Mouse (Mus musculus): ENCODE results near the gene Cacna2d2. TPM values are rescaled to one million over a fixed set of nuclear protein-coding genes. Genes with fewer than 3 reads are reported as not detected.

Gene Cacna2d2
- polyA plus RNA-seq, 1 experiment from 2014 or later, result 9.8 TPM

- ATAC-seq (ENCODE audit: low FRiP score), result peak; percentile 62
- Histone ChIP-seq H3K36me3 (peaks cover 4% of the 10 kb centered on the region; the same call in 1 of the 2 replicates), H3K27me3 (replicated peaks) (peaks cover 34% of the 10 kb centered on the region), H3K9ac (replicated peaks) (no peak overlapping the region), H3K4me1 (peaks cover 22% of the 10 kb centered on the region), H3K4me3 (replicated peaks) (peak overlapping the region; percentile 30), H3K9me3 (replicated peaks) (no peaks in the 10 kb centered on the region), H3K4me2 (peak overlapping the region; percentile 56), H3K27ac (replicated peaks) (0 out of 2 replicates have a peak overlapping the region, but pooled peaks have one; percentile 2)
- whole genome bisulfite sequencing, result 9% methylated on average over 39 of the region's 44 CpGs
Observed at GRCm38 (mm10) chr9:107526198-107527026, 127.0 kb downstream of the Cacna2d2 start.

- peaks cover 42% of the 10 kb centered on the region for H3K4me1 ChIP-seq
- peaks cover 14% of the 10 kb centered on the region for H3K36me3 ChIP-seq
- H3K9ac ChIP-seq (replicated peaks), result peak within 1 kb of the TSS; percentile 86
- no peaks in the 10 kb centered on the region for H3K9me3 ChIP-seq (replicated peaks)
- ATAC-seq (ENCODE audit: low FRiP score), result peak; percentile 97
- H3K4me3 ChIP-seq (replicated peaks), result peak within 1 kb of the TSS; percentile 89
- peak within 1 kb of the TSS; percentile 80 for H3K27ac ChIP-seq (replicated peaks)
- under 1% methylated on average over 48 of the region's 48 CpGs for WGBS
- no peaks in the 10 kb centered on the region for H3K27me3 ChIP-seq (replicated peaks)
- H3K4me2 ChIP-seq, result peak within 1 kb of the TSS; percentile 95
Observed at GRCm38 (mm10) chr9:107533791-107534407, 134.5 kb downstream of the Cacna2d2 start, which contains the start of gene Tmem115. Gene Tmem115, plus strand, starts transcription at chr9:107533945.

- peak; percentile 20 for ATAC-seq (ENCODE audit: low FRiP score)
- Histone ChIP-seq H3K27ac (replicated peaks) (peak overlapping the region; percentile 80), H3K36me3 (peaks cover 21% of the 10 kb centered on the region), H3K27me3 (replicated peaks) (no peaks in the 10 kb centered on the region), H3K9ac (replicated peaks) (peak overlapping the region; percentile 86), H3K9me3 (replicated peaks) (no peaks in the 10 kb centered on the region), H3K4me1 (peaks cover 42% of the 10 kb centered on the region), H3K4me2 (peak overlapping the region; percentile 95), H3K4me3 (replicated peaks) (peak overlapping the region; percentile 89)
- WGBS, result under 1% methylated on average over 40 of the region's 40 CpGs
Observed at GRCm38 (mm10) chr9:107534408-107535202, 135.2 kb downstream of the Cacna2d2 start.

GRCm38 (mm10) chr9:107538231-107538630 lies 138.8 kb downstream of the Cacna2d2 start:
- no peak for ATAC-seq (ENCODE audit: low FRiP score)
- Histone ChIP-seq H3K4me3 (replicated peaks) (no peak overlapping the region), H3K9ac (replicated peaks) (no peak overlapping the region), H3K27me3 (replicated peaks) (no peaks in the 10 kb centered on the region), H3K4me1 (peaks cover 68% of the 10 kb centered on the region), H3K36me3 (peaks cover 28% of the 10 kb centered on the region), H3K9me3 (replicated peaks) (no peaks in the 10 kb centered on the region), H3K4me2 (no peak overlapping the region), H3K27ac (replicated peaks) (no peak overlapping the region)
- 95% methylated on average over 7 of the region's 7 CpGs for WGBS

GRCm38 (mm10) chr9:107538711-107539110 lies 139.3 kb downstream of the Cacna2d2 start:
- H3K4me3 ChIP-seq (replicated peaks), result no peak overlapping the region
- H3K9ac ChIP-seq (replicated peaks), result no peak overlapping the region
- peaks cover 32% of the 10 kb centered on the region for H3K36me3 ChIP-seq
- no peak overlapping the region for H3K27ac ChIP-seq (replicated peaks)
- no peak overlapping the region for H3K4me2 ChIP-seq
- 94% methylated on average over 3 of the region's 3 CpGs for WGBS
- H3K4me1 ChIP-seq, result peaks cover 67% of the 10 kb centered on the region
- no peak for ATAC-seq (ENCODE audit: low FRiP score)
- no peaks in the 10 kb centered on the region for H3K27me3 ChIP-seq (replicated peaks)
- no peaks in the 10 kb centered on the region for H3K9me3 ChIP-seq (replicated peaks)

- Histone ChIP-seq H3K4me1 (peaks cover 65% of the 10 kb centered on the region), H3K9ac (replicated peaks) (no peak overlapping the region), H3K4me3 (replicated peaks) (no peak overlapping the region), H3K27me3 (replicated peaks) (no peaks in the 10 kb centered on the region), H3K36me3 (peaks cover 45% of the 10 kb centered on the region), H3K9me3 (replicated peaks) (no peaks in the 10 kb centered on the region), H3K4me2 (peak overlapping the region; percentile 80; the same call in 1 of the 2 replicates), H3K27ac (replicated peaks) (no peak overlapping the region)
- ATAC-seq (ENCODE audit: low FRiP score), result no peak
- WGBS, result 95% methylated on average over 8 of the region's 8 CpGs
Observed at GRCm38 (mm10) chr9:107539940-107540339, 140.5 kb downstream of the Cacna2d2 start.

- Histone ChIP-seq H3K9ac (replicated peaks) (no peak overlapping the region), H3K9me3 (replicated peaks) (no peaks in the 10 kb centered on the region), H3K4me3 (replicated peaks) (peak overlapping the region; percentile 63), H3K27me3 (replicated peaks) (no peaks in the 10 kb centered on the region), H3K4me2 (peak overlapping the region; percentile 80), H3K27ac (replicated peaks) (no peak overlapping the region), H3K36me3 (peaks cover 45% of the 10 kb centered on the region), H3K4me1 (peaks cover 60% of the 10 kb centered on the region)
- ATAC-seq (ENCODE audit: low FRiP score), result no peak
- WGBS, result 72% methylated on average over 4 of the region's 4 CpGs
Observed at GRCm38 (mm10) chr9:107540420-107540819, 141.0 kb downstream of the Cacna2d2 start.

- peak overlapping the region; percentile 82; the same call in 1 of the 2 replicates for H3K27ac ChIP-seq (replicated peaks)
- no peak for ATAC-seq (ENCODE audit: low FRiP score)
- no peaks in the 10 kb centered on the region for H3K9me3 ChIP-seq (replicated peaks)
- H3K27me3 ChIP-seq (replicated peaks), result no peaks in the 10 kb centered on the region
- H3K4me1 ChIP-seq, result peaks cover 57% of the 10 kb centered on the region
- 33% methylated on average over 10 of the region's 10 CpGs for WGBS
- H3K9ac ChIP-seq (replicated peaks), result peak overlapping the region; percentile 57
- H3K36me3 ChIP-seq, result peaks cover 45% of the 10 kb centered on the region
- H3K4me2 ChIP-seq, result peak overlapping the region; percentile 80
- peak overlapping the region; percentile 63 for H3K4me3 ChIP-seq (replicated peaks)
Observed at GRCm38 (mm10) chr9:107541005-107541404, 141.6 kb downstream of the Cacna2d2 start.

GRCm38 (mm10) chr9:107541474-107542351 lies 142.3 kb downstream of the Cacna2d2 start, which contains the start of the genes Cyb561d2 and Nprl2:
Gene Cyb561d2, minus strand, starts transcription at chr9:107542193.
Gene Nprl2, plus strand, starts transcription at chr9:107542226.
- H3K4me3 ChIP-seq (replicated peaks), result peak within 1 kb of the TSS; percentile 63
- H3K4me1 ChIP-seq, result peaks cover 57% of the 10 kb centered on the region
- H3K9ac ChIP-seq (replicated peaks), result peak within 1 kb of the TSS; percentile 57
- H3K9me3 ChIP-seq (replicated peaks), result no peaks in the 10 kb centered on the region
- peaks cover 45% of the 10 kb centered on the region for H3K36me3 ChIP-seq
- peak within 1 kb of the TSS; percentile 80 for H3K4me2 ChIP-seq
- no peaks in the 10 kb centered on the region for H3K27me3 ChIP-seq (replicated peaks)
- peak within 1 kb of the TSS; percentile 82 for H3K27ac ChIP-seq (replicated peaks)
- WGBS, result under 1% methylated on average over 46 of the region's 46 CpGs
- peak; percentile 89 for ATAC-seq (ENCODE audit: low FRiP score)

GRCm38 (mm10) chr9:107542352-107542686 lies 142.9 kb downstream of the Cacna2d2 start:
- Histone ChIP-seq H3K9ac (replicated peaks) (peak overlapping the region; percentile 57), H3K4me2 (peak overlapping the region; percentile 80), H3K27me3 (replicated peaks) (no peaks in the 10 kb centered on the region), H3K4me1 (peaks cover 57% of the 10 kb centered on the region), H3K4me3 (replicated peaks) (peak overlapping the region; percentile 63), H3K27ac (replicated peaks) (peak overlapping the region; percentile 82), H3K9me3 (replicated peaks) (no peaks in the 10 kb centered on the region), H3K36me3 (peaks cover 45% of the 10 kb centered on the region)
- peak; percentile 18; the same call in 1 of the 2 replicates for ATAC-seq (ENCODE audit: low FRiP score)
- 3% methylated on average over 11 of the region's 11 CpGs for WGBS
